Mouse (Mus musculus) lung, embryonic 16.5 days (tissue): ENCODE measurements around the gene Asic2. TPM values are rescaled to one million over a fixed set of nuclear protein-coding genes. Genes with fewer than 3 reads are reported as not detected.

Experiments used
- ATAC-seq: fragments of 200-750 bp; cut with Nextera tagmentation; 2 replicates; pipeline ENCODE4 v1.8.0; 2017; ENCODE audit warnings: low read depth, mild to moderate bottlenecking, moderate library complexity
- H3K27ac ChIP-seq: fragments of 300-500 bp; sonication (generic); 2 replicates; pipeline ENCODE4 v1.5.1; 2014; ENCODE audit warnings: mild to moderate bottlenecking, control low read depth, low read length
- H3K27me3 ChIP-seq: fragments of 300-500 bp; sonication (generic); 2 replicates; pipeline ENCODE4 v1.6.1; 2014; ENCODE audit warnings: low read depth, low read length, mixed read lengths; ENCODE audit not compliant: control insufficient read depth, insufficient read depth
- H3K36me3 ChIP-seq: fragments of 300-500 bp; sonication (generic); 2 replicates; pipeline ENCODE4 v1.6.1; 2014; ENCODE audit warnings: low read length; ENCODE audit not compliant: control insufficient read depth, insufficient read depth
- H3K4me1 ChIP-seq: fragments of 300-500 bp; sonication (generic); replicated peaks from 2 replicates; pipeline ENCODE4 v1.6.1; 2014; ENCODE audit warnings: low read length, mixed read lengths; ENCODE audit not compliant: control insufficient read depth, insufficient read depth
- H3K4me2 ChIP-seq: fragments of 300-500 bp; sonication (generic); 2 replicates; pipeline ENCODE4 v1.6.1; 2014; ENCODE audit warnings: low read depth, low read length, control low read depth
- H3K4me3 ChIP-seq: fragments of 300-500 bp; sonication (generic); 2 replicates; pipeline ENCODE4 v1.5.1; 2014; ENCODE audit warnings: mild to moderate bottlenecking, low read length, control low read depth
- H3K9ac ChIP-seq: fragments of 300-500 bp; sonication (generic); 2 replicates; pipeline ENCODE4 v1.6.1; 2014; ENCODE audit warnings: low read length, control low read depth
- H3K9me3 ChIP-seq: fragments of 300-500 bp; sonication (generic); 2 replicates; pipeline ENCODE4 v1.6.1; 2016; ENCODE audit warnings: low read length; ENCODE audit not compliant: control insufficient read depth
- WGBS: fragments of 180-500 bp; shearing (Covaris S2); extraction: QIAGEN DNeasy Blood & Tissue Kit; methylation state at CpG from one replicate; pipeline ENCODE4 v1.1.7; 2014; 5-methylcytosine and 5-hydroxymethylcytosine counted together
- polyA plus RNA-seq: library from polyadenylated mRNA; unstranded; fragments of >200 nt; fragmentation: Nextera tagmentation; extraction: Ambion mirVana; gene quantifications from 2 replicates; pipeline ENCODE4 v1.2.1, GENCODE M21; 2015

Asic2 gene
- polyA plus RNA-seq, 1 experiment from 2014 or later = 0.31 TPM

DNA sequence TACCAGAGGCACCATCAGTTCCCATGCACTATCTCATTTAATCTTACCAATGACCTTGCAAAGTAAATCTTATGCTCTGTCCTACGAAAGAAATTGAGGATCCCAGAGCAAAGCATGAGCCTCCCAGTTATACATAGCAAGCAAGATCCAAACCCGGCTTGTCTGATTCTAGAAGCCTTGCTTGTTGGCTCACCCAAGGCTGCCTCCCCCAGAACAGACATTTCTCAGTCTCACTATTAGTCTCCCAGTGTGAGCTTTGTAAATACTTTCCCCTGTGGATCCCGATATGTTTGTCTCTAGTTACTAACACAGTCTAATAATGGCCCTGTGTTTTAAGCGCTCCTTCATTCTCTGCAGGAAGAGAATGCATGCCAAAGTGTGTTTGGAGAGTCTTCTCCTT lies 446.4 kb downstream of the Asic2 start:
- H3K4me3 ChIP-seq = no peak overlapping the region
- no peak for ATAC-seq
- no peaks in the 10 kb centered on the region for H3K9me3 ChIP-seq
- no peak overlapping the region for H3K9ac ChIP-seq
- no peak overlapping the region for H3K27ac ChIP-seq
- H3K27me3 ChIP-seq = no peaks in the 10 kb centered on the region
- no peaks in the 10 kb centered on the region for H3K36me3 ChIP-seq
- WGBS = 80% methylated on average over 4 of the region's 4 CpGs
- no peaks in the 10 kb centered on the region for H3K4me1 ChIP-seq
- no peak overlapping the region for H3K4me2 ChIP-seq

DNA sequence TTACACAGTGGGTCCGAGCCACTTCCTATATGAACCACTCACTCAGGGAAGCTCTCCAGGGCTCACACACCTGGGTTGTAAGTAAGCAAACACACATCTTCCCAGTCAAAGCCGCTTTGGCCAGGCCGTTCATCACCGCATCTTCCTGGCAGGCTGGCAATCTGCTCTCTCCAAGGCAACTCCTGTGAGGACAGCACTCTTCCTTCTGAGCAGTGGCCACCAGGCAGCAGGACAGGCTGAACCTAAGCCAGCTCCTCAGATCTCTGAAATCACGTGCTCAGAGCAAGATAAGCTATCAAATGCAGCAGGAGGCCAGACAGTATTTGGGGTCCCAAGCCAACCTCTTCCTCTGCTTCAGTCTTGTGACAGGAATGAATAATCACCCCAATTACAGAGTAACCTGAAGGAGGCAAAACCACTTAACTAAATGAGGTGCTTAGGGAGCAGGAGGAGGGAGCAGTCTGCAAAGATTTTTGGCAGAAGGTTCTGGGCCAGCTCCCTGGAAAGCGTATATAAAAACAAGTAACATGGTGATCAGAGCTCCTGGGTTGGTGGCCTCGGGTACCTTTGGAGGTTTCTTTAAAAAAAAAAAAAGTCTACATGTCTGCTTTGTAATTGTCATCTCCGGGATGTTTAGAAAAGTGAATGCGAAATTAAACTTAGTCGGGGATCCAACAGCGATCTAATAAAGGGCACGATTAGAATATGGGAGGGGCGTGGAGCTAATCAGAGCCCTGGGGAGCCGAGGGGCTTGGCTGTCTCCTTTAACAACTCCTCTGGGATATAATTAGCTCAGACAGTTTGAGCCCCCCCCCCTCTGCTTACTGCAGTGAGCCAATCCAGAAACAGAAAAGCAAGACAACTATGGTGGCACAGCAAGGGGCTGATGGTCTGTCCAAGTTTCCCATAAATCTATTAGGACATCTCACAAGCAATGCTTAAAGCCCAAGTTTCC lies 450.0 kb downstream of the Asic2 start:
- H3K36me3 ChIP-seq = no peaks in the 10 kb centered on the region
- no peaks in the 10 kb centered on the region for H3K27me3 ChIP-seq
- H3K4me2 ChIP-seq = no peak overlapping the region
- WGBS = 27% methylated on average over 14 of the region's 14 CpGs
- H3K9ac ChIP-seq = no peak overlapping the region
- H3K27ac ChIP-seq = no peak overlapping the region
- H3K9me3 ChIP-seq = no peaks in the 10 kb centered on the region
- ATAC-seq = no peak
- H3K4me1 ChIP-seq = no peaks in the 10 kb centered on the region
- H3K4me3 ChIP-seq = no peak overlapping the region

DNA sequence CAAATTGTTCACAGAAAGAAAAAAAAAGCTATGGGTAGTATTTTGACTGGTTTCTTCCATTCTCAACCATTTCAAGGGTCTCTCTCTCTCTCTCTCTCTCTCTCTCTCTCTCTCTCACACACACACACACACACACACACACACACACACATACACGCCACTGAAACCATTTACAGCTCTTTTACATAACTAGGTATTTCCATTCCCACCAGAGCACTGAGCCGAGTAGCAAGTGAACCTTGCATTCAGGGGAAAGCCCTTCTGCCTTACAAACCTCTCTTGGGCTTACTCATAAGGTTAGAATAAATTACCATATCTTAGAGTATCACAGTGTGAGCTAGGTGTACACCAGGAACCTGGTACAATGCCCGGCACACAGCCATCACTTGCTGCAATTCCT lies 452.5 kb downstream of the Asic2 start:
- 77% methylated on average over 3 of the region's 3 CpGs for WGBS
- Histone ChIP-seq H3K27me3 (no peaks in the 10 kb centered on the region), H3K27ac (no peak overlapping the region), H3K4me2 (no peak overlapping the region), H3K9me3 (no peaks in the 10 kb centered on the region), H3K4me1 (no peaks in the 10 kb centered on the region), H3K9ac (no peak overlapping the region), H3K4me3 (no peak overlapping the region), H3K36me3 (no peaks in the 10 kb centered on the region)
- no peak for ATAC-seq

DNA sequence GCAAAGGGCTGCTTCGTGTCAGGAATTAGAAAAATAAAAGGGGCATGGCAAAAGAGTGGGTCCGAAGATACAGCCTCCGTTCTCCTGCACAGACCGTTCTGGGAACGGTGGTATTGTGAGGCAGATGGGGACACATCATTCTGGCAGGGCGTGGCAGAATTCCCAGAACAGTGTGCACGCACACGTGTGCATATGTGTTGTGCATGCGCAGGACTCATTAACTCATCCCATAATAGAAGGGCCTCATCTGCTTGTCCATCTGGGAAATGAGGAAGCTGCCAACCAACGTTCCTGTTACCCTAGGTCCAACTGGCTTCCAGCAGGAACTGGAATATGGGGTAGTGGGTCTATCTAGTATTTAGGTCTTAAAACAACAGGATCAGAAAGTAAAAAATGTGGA lies 455.8 kb downstream of the Asic2 start:
- Histone ChIP-seq H3K27ac (no peak overlapping the region), H3K4me3 (no peak overlapping the region), H3K9me3 (no peaks in the 10 kb centered on the region), H3K4me2 (no peak overlapping the region), H3K9ac (no peak overlapping the region), H3K27me3 (no peaks in the 10 kb centered on the region), H3K4me1 (no peaks in the 10 kb centered on the region), H3K36me3 (no peaks in the 10 kb centered on the region)
- no peak for ATAC-seq
- WGBS = 83% methylated on average over 10 of the region's 10 CpGs

DNA sequence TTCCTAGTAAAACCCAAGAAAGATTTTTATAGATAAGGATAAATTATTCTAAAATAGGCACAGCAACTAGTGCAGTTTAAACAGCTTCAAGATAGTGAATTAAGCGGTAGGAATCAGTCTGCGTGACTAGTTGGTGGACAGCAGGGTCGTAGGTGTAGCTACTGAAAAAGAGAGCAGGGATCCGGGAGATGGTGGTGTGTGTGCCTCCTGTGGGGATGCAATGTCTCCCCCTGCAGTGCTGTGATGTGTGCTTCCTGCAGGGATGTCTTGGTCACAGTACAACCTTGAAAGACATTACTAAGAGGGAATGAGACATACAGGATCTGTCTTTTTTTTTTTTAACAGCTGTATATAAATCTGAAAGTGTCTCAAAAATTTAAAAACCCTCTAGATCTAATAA lies 456.9 kb downstream of the Asic2 start:
- Histone ChIP-seq H3K4me3 (no peak overlapping the region), H3K9ac (no peak overlapping the region), H3K4me1 (no peaks in the 10 kb centered on the region), H3K27ac (no peak overlapping the region), H3K27me3 (no peaks in the 10 kb centered on the region), H3K36me3 (no peaks in the 10 kb centered on the region), H3K4me2 (no peak overlapping the region), H3K9me3 (no peaks in the 10 kb centered on the region)
- WGBS = 53% methylated on average over 4 of the region's 4 CpGs
- no peak for ATAC-seq

DNA sequence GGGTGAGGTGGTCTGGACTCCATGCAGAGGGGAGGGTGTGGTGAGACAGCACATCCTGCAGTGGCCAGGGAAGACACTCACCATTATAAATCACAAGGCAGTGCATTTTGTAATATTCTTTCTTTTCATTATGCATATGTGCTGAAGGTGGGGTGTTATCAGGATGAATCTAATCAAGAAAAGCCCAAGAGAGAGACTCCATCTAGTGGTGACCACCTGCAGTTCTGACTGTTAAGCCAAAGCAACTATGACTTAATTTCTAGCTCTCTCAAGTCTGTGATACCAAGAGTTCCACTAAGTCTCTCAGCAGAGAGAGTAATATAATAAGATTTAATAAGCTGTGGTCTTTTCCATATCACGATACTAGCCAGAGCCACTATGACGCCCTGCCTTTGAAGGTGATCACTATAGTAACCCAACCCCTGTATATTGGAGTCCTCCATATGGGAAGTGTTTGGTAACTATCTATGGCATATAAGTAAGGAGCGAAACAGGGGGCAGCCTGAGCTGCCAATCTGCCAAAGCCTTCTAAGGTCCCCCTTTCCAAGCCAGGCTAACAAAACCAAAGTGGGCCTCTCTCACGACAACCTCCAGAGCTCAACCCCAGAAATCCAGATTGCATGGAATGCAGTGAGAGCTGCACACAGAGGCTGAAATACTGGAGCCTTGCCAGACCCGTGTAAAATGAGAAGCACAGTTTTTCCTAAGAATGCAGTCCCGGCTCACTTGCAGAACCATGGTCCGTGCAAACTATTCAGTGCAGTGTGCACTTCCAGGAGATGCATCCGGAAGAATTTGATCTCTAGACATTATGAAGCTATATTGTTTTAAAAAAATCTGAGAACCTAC lies 459.6 kb downstream of the Asic2 start:
- no peaks in the 10 kb centered on the region for H3K4me1 ChIP-seq
- H3K9me3 ChIP-seq = no peaks in the 10 kb centered on the region
- no peaks in the 10 kb centered on the region for H3K27me3 ChIP-seq
- no peak overlapping the region for H3K27ac ChIP-seq
- H3K4me3 ChIP-seq = no peak overlapping the region
- ATAC-seq = no peak
- no peak overlapping the region for H3K4me2 ChIP-seq
- H3K9ac ChIP-seq = no peak overlapping the region
- WGBS = 39% methylated on average over 8 of the region's 8 CpGs
- H3K36me3 ChIP-seq = no peaks in the 10 kb centered on the region

DNA sequence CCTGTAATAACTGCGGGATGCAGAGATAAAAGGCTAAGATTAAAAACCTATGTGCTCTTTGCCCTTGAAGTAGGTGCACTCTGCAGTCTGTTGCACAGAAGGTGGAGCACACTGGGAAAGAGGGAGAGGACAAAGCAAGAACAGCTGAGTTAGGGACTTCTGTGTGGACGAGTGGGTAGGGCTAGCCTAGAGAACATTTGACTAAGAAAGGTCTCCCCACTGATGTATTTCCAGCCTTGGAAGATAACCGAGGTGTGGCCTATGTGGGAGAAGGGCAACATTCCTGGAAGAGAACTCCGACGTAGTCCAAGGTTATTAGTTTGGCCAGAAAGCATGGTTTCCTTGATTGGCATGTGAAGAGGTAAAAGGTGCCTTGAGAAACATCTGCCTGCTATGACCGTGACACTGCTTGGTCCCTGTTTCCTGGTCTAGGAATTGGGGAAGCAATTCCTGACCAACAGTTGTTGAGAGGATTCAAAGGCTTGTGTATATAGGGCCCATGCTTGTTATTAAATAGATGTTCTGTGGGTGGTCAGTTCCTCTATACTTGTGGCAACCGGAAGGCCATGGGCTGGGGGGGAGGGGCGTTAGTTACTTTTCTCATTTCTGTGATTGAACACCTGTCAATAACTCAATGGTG lies 463.3 kb downstream of the Asic2 start:
- Histone ChIP-seq H3K4me2 (no peak overlapping the region), H3K9me3 (no peaks in the 10 kb centered on the region), H3K4me3 (no peak overlapping the region), H3K27ac (no peak overlapping the region), H3K4me1 (no peaks in the 10 kb centered on the region), H3K27me3 (no peaks in the 10 kb centered on the region), H3K36me3 (no peaks in the 10 kb centered on the region), H3K9ac (no peak overlapping the region)
- 70% methylated on average over 8 of the region's 8 CpGs for WGBS
- ATAC-seq = no peak

DNA sequence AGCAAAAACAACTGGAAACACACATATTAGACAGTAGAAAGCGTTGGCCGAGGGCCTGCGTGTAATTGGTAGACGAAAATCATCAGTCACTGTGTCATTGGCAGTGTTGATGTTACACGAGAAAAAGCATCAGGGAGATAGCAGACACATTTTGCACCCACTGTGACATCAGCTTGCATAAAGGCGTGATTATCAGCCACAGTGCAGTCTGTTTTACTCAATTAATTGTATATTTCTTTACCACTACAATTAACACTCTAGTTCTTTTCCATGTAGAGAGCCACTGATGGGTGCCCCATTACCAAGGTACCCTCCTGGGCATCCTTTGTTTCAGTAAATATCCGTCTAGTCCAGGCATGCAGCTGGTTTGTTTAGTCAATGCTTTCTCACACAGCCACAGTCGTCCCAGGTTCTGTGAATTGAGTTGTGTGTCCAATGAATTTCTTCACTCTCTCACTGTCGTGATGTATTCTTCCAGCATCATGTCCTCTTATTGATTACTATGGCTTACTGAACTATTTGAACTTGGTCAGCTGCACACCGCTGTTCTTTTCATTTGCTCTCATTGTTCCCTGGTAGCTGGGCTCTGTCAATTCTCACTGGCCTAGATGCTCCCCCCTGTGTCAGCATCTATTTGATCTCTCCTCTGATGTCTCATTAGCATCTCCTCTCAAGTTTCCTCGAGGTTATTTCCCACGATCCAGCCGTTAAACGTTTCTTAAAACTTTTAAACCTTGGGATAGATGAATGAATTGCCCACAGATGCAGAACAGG lies 466.6 kb downstream of the Asic2 start:
- Histone ChIP-seq H3K9me3 (no peaks in the 10 kb centered on the region), H3K27ac (no peak overlapping the region), H3K36me3 (no peaks in the 10 kb centered on the region), H3K27me3 (no peaks in the 10 kb centered on the region), H3K4me3 (no peak overlapping the region), H3K4me1 (no peaks in the 10 kb centered on the region), H3K9ac (no peak overlapping the region), H3K4me2 (no peak overlapping the region)
- WGBS = 27% methylated on average over 14 of the region's 14 CpGs
- no peak for ATAC-seq
